Mouse (Mus musculus) midbrain, embryonic 12.5 days (tissue): ENCODE results near the gene Slc26a1. TPM values are rescaled to one million over a fixed set of nuclear protein-coding genes. Genes with fewer than 3 reads are reported as not detected.

Experiments used
- ATAC-seq: fragments of 200-750 bp; cut with Nextera tagmentation; 2 replicates; pipeline ENCODE4 v1.8.0; 2017; ENCODE audit warnings: low read depth, moderate TSS enrichment, moderate library complexity; ENCODE audit not compliant: low FRiP score
- H3K27ac ChIP-seq: fragments of 300-500 bp; sonication (generic); replicated peaks from 2 replicates; pipeline ENCODE4 v1.5.1; 2016; ENCODE audit warnings: mild to moderate bottlenecking
- H3K27me3 ChIP-seq: fragments of 300-500 bp; sonication (generic); 2 replicates; pipeline ENCODE4 v1.6.1; 2016; ENCODE audit warnings: mild to moderate bottlenecking
- H3K36me3 ChIP-seq: fragments of 300-500 bp; sonication (generic); 2 replicates; pipeline ENCODE4 v1.6.1; 2016
- H3K4me1 ChIP-seq: fragments of 300-500 bp; sonication (generic); 2 replicates; pipeline ENCODE4 v1.6.1; 2016
- H3K4me2 ChIP-seq: fragments of 300-500 bp; sonication (generic); replicated peaks from 2 replicates; pipeline ENCODE4 v1.6.1; 2016; ENCODE audit warnings: mild to moderate bottlenecking, moderate library complexity
- H3K4me3 ChIP-seq: fragments of 300-500 bp; sonication (generic); 2 replicates; pipeline ENCODE4 v1.5.1; 2016; ENCODE audit warnings: mild to moderate bottlenecking
- H3K9ac ChIP-seq: fragments of 300-500 bp; sonication (generic); replicated peaks from 2 replicates; pipeline ENCODE4 v1.6.1; 2016; ENCODE audit warnings: mild to moderate bottlenecking, moderate library complexity
- H3K9me3 ChIP-seq: fragments of 300-500 bp; sonication (generic); 2 replicates; pipeline ENCODE4 v1.6.1; 2016; ENCODE audit warnings: mild to moderate bottlenecking
- WGBS: fragments of 180-500 bp; shearing (Covaris S2); methylation state at CpG from one replicate; pipeline ENCODE4 v1.1.7; 2016; 5-methylcytosine and 5-hydroxymethylcytosine counted together
- polyA plus RNA-seq: library from polyadenylated mRNA; unstranded; fragments of >200 nt; fragmentation: Nextera tagmentation; extraction: Ambion mirVana; gene quantifications from 2 replicates; pipeline ENCODE4 v1.2.1, GENCODE M21; 2016

Gene Slc26a1
- polyA plus RNA-seq, 1 experiment from 2014 or later = 1.7 TPM

- Histone ChIP-seq H3K36me3 (no peaks in the 10 kb centered on the region), H3K27ac (no peak overlapping the region), H3K4me3 (no peak overlapping the region), H3K27me3 (no peaks in the 10 kb centered on the region), H3K4me2 (no peak overlapping the region), H3K4me1 (peaks cover 15% of the 10 kb centered on the region), H3K9ac (no peak overlapping the region), H3K9me3 (no peaks in the 10 kb centered on the region)
- WGBS = 90% methylated on average over 6 of the region's 6 CpGs
- ATAC-seq = no peak
Measured at GRCm38 (mm10) chr5:108680871-108681270, 5.5 kb upstream of the Slc26a1 start.

- ATAC-seq = no peak
- Histone ChIP-seq H3K27ac (no peak overlapping the region), H3K4me1 (peaks cover 15% of the 10 kb centered on the region), H3K9me3 (no peaks in the 10 kb centered on the region), H3K27me3 (no peaks in the 10 kb centered on the region), H3K4me3 (no peak overlapping the region), H3K36me3 (no peaks in the 10 kb centered on the region), H3K9ac (no peak overlapping the region), H3K4me2 (no peak overlapping the region)
- WGBS = 52% methylated on average over 3 of the region's 3 CpGs
Measured at GRCm38 (mm10) chr5:108679909-108680308, 4.5 kb upstream of the Slc26a1 start.

GRCm38 (mm10) chr5:108678296-108678854 is 3.0 kb upstream of the Slc26a1 start:
- Histone ChIP-seq H3K36me3 (no peaks in the 10 kb centered on the region; the same call in 1 of the 2 replicates), H3K4me2 (no peak overlapping the region), H3K4me1 (peaks cover 15% of the 10 kb centered on the region), H3K27ac (no peak overlapping the region), H3K9me3 (no peaks in the 10 kb centered on the region), H3K27me3 (no peaks in the 10 kb centered on the region), H3K9ac (no peak overlapping the region), H3K4me3 (no peak overlapping the region)
- no peak for ATAC-seq
- WGBS = 82% methylated on average over 6 of the region's 6 CpGs

GRCm38 (mm10) chr5:108677605-108678295 is 2.4 kb upstream of the Slc26a1 start:
- Histone ChIP-seq H3K9me3 (no peaks in the 10 kb centered on the region), H3K4me3 (peak overlapping the region; percentile 37), H3K36me3 (no peaks in the 10 kb centered on the region; the same call in 1 of the 2 replicates), H3K4me2 (peak overlapping the region; percentile 56), H3K4me1 (peaks cover 15% of the 10 kb centered on the region), H3K9ac (peak overlapping the region; percentile 51), H3K27me3 (no peaks in the 10 kb centered on the region), H3K27ac (peak overlapping the region; percentile 90)
- 3% methylated on average over 25 of the region's 25 CpGs for WGBS
- peak; percentile 91 for ATAC-seq

- peak; percentile 64 for ATAC-seq
- Histone ChIP-seq H3K4me1 (peaks cover 15% of the 10 kb centered on the region), H3K36me3 (peaks cover 6% of the 10 kb centered on the region), H3K27ac (peak overlapping the region; percentile 90), H3K4me3 (peak overlapping the region; percentile 37), H3K9ac (peak overlapping the region; percentile 51), H3K9me3 (no peaks in the 10 kb centered on the region), H3K27me3 (no peaks in the 10 kb centered on the region), H3K4me2 (peak overlapping the region; percentile 56)
- 14% methylated on average over 5 of the region's 5 CpGs for WGBS
Measured at GRCm38 (mm10) chr5:108676772-108677498, 1.6 kb upstream of the Slc26a1 start.

GRCm38 (mm10) chr5:108674624-108675023 is 745 bp downstream of the Slc26a1 start:
- no peaks in the 10 kb centered on the region for H3K9me3 ChIP-seq

GRCm38 (mm10) chr5:108671757-108672156 is 3.6 kb downstream of the Slc26a1 start:
- H3K9ac ChIP-seq = no peak overlapping the region
- no peaks in the 10 kb centered on the region for H3K27me3 ChIP-seq
- no peaks in the 10 kb centered on the region for H3K9me3 ChIP-seq
- H3K4me3 ChIP-seq = no peak overlapping the region
- peaks cover 14% of the 10 kb centered on the region for H3K36me3 ChIP-seq
- ATAC-seq = no peak
- 97% methylated on average over 12 of the region's 12 CpGs for WGBS
- no peak overlapping the region for H3K4me2 ChIP-seq
- peaks cover 26% of the 10 kb centered on the region for H3K4me1 ChIP-seq
- H3K27ac ChIP-seq = no peak overlapping the region

More at GRCm38 (mm10) chr5:108674624-108675023, 745 bp downstream of the Slc26a1 start:
- no peak for ATAC-seq
- Histone ChIP-seq H3K4me1 (peaks cover 28% of the 10 kb centered on the region), H3K36me3 (peaks cover 14% of the 10 kb centered on the region), H3K4me3 (no peak overlapping the region), H3K4me2 (no peak overlapping the region), H3K27ac (no peak overlapping the region), H3K27me3 (no peaks in the 10 kb centered on the region), H3K9ac (no peak overlapping the region)
- WGBS = 78% methylated on average over 2 of the region's 2 CpGs

- ATAC-seq = no peak
- no peaks in the 10 kb centered on the region; the same call in 1 of the 2 replicates for H3K27me3 ChIP-seq
- H3K4me3 ChIP-seq = no peak overlapping the region
- H3K9ac ChIP-seq = no peak overlapping the region
- peaks cover 14% of the 10 kb centered on the region for H3K36me3 ChIP-seq
- H3K4me2 ChIP-seq = no peak overlapping the region
- peaks cover 23% of the 10 kb centered on the region for H3K4me1 ChIP-seq
- no peaks in the 10 kb centered on the region for H3K9me3 ChIP-seq
- no peak overlapping the region for H3K27ac ChIP-seq
Measured at GRCm38 (mm10) chr5:108670785-108671184, 4.6 kb downstream of the Slc26a1 start.

GRCm38 (mm10) chr5:108669986-108670385 is 5.4 kb downstream of the Slc26a1 start:
- H3K4me2 ChIP-seq = peak overlapping the region; percentile 69
- no peaks in the 10 kb centered on the region; the same call in 1 of the 2 replicates for H3K27me3 ChIP-seq
- H3K27ac ChIP-seq = no peak overlapping the region
- 0 out of 2 replicates have a peak, but pooled peaks have one; percentile 23 for ATAC-seq
- H3K9me3 ChIP-seq = no peaks in the 10 kb centered on the region
- no peak overlapping the region for H3K9ac ChIP-seq
- H3K4me3 ChIP-seq = no peak overlapping the region
- 83% methylated on average over 9 of the region's 9 CpGs for WGBS
- peaks cover 14% of the 10 kb centered on the region for H3K36me3 ChIP-seq
- H3K4me1 ChIP-seq = peaks cover 23% of the 10 kb centered on the region

GRCm38 (mm10) chr5:108668977-108669936 is 6.1 kb downstream of the Slc26a1 start, which contains the start of gene Dgkq:
Gene Dgkq (minus strand): TSS chr5:108669672.
- Histone ChIP-seq H3K4me2 (peak within 1 kb of the TSS; percentile 69), H3K4me3 (peak within 1 kb of the TSS; percentile 54), H3K9me3 (no peaks in the 10 kb centered on the region), H3K9ac (peak within 1 kb of the TSS; percentile 74), H3K27ac (peak within 1 kb of the TSS; percentile 85), H3K36me3 (peaks cover 14% of the 10 kb centered on the region), H3K4me1 (peaks cover 23% of the 10 kb centered on the region), H3K27me3 (no peaks in the 10 kb centered on the region; the same call in 1 of the 2 replicates)
- 7% methylated on average over 43 of the region's 43 CpGs for WGBS
- peak; percentile 82 for ATAC-seq

- Histone ChIP-seq H3K27ac (0 out of 2 replicates have a peak overlapping the region, but pooled peaks have one; percentile 85), H3K27me3 (no peaks in the 10 kb centered on the region; the same call in 1 of the 2 replicates), H3K4me2 (peak overlapping the region; percentile 69), H3K9me3 (no peaks in the 10 kb centered on the region), H3K4me1 (peaks cover 23% of the 10 kb centered on the region), H3K4me3 (peak overlapping the region; percentile 54), H3K9ac (peak overlapping the region; percentile 74), H3K36me3 (peaks cover 14% of the 10 kb centered on the region)
- 16% methylated on average over 3 of the region's 3 CpGs for WGBS
- ATAC-seq = no peak; the same call in 1 of the 2 replicates
Measured at GRCm38 (mm10) chr5:108668387-108668932, 6.9 kb downstream of the Slc26a1 start.
